In genomic region chr3:88102611-88103010, GRCm38 (mm10) we compare ENCODE assay signal across 12 mouse cellular contexts. TPM values are rescaled to one million over a fixed set of nuclear protein-coding genes. Genes with fewer than 3 reads are reported as not detected.
A peak's percentile ranks its signal among the peaks of the same experiment; 100 is the strongest.
DNase-seq lines count a peak whose midpoint lies in the region; ATAC-seq and TF ChIP-seq lines count a peak whose summit lies in the region.
"Had no signal": no experiment of that assay in that cellular context is flagged by ENCODE, and none has a peak within 500 bp of the region (broad histone marks: within the 10 kb centered on the region; RNA-seq: fewer than 3 reads in every experiment).

No protein-coding gene starts in this region.

- no peaks in the 10 kb centered on the region for H3K27me3 ChIP-seq in lung, embryonic 14.5 days (ENCODE audit: insufficient read depth, low read length)
- no peaks in the 10 kb centered on the region for H3K27me3 ChIP-seq in limb, embryonic 12.5 days
- no peaks in the 10 kb centered on the region for H3K27me3 ChIP-seq in stomach, postnatal 0 days (ENCODE audit: control insufficient read depth, insufficient read depth, low read length)
- H3K27me3 ChIP-seq: embryonic facial prominence, embryonic 12.5 days had no signal

- H3K4me1 ChIP-seq in lung, embryonic 14.5 days (ENCODE audit: insufficient read depth), result no peaks in the 10 kb centered on the region
- H3K4me1 ChIP-seq in limb, embryonic 12.5 days (replicated peaks), result no peaks in the 10 kb centered on the region
- H3K4me1 ChIP-seq in stomach, postnatal 0 days (replicated peaks; ENCODE audit: control insufficient read depth, insufficient read depth), result no peaks in the 10 kb centered on the region
- H3K4me1 ChIP-seq: embryonic facial prominence, embryonic 12.5 days had no signal

- TF ChIP-seq CTCF in lung, embryonic 14.5 days (IDR thresholded peaks at IDR 0.05; ENCODE audit: low read depth), result no peak
- no peak for TF ChIP-seq CTCF in stomach, postnatal 0 days (IDR thresholded peaks at IDR 0.05; ENCODE audit: low read depth)

- H3K4me2 ChIP-seq in lung, embryonic 14.5 days, result no peak overlapping the region
- H3K4me2 ChIP-seq in limb, embryonic 12.5 days, result no peak overlapping the region
- H3K4me2 ChIP-seq in stomach, postnatal 0 days (replicated peaks; ENCODE audit: low read depth), result no peak overlapping the region
- H3K4me2 ChIP-seq: embryonic facial prominence, embryonic 12.5 days had no signal

- TF ChIP-seq EP300 in stomach, postnatal 0 days (optimal IDR thresholded peaks at IDR 0.05), result no peak

- 73% methylated on average over 6 of the region's 6 CpGs for WGBS in lung, embryonic 14.5 days
- WGBS in limb, embryonic 12.5 days, result 80% methylated on average over 6 of the region's 6 CpGs
- 74% methylated on average over 6 of the region's 6 CpGs for WGBS in stomach, postnatal 0 days

- no peak overlapping the region for H3K9ac ChIP-seq in lung, embryonic 14.5 days
- H3K9ac ChIP-seq in limb, embryonic 12.5 days (replicated peaks), result no peak overlapping the region
- no peak overlapping the region for H3K9ac ChIP-seq in stomach, postnatal 0 days (ENCODE audit: low read length)
- H3K9ac ChIP-seq: embryonic facial prominence, embryonic 12.5 days had no signal

- ATAC-seq in lung, embryonic 14.5 days (ENCODE audit: insufficient read depth), result no peak
- ATAC-seq in limb, embryonic 12.5 days (ENCODE audit: insufficient number of reproducible peaks, insufficient read depth, low FRiP score, low TSS enrichment, low read depth), result no peak
- ATAC-seq in stomach, postnatal 0 days (ENCODE audit: low FRiP score, low TSS enrichment), result no peak
- no peak for ATAC-seq in activated CD4-positive, CD25-positive, alpha-beta regulatory T cell, adult 4 months

- H3K36me3 ChIP-seq in lung, embryonic 14.5 days (ENCODE audit: insufficient read depth), result peaks cover 91% of the 10 kb centered on the region
- peaks cover 93% of the 10 kb centered on the region for H3K36me3 ChIP-seq in limb, embryonic 12.5 days
- H3K36me3 ChIP-seq in stomach, postnatal 0 days (ENCODE audit: control insufficient read depth, insufficient read depth, low read length), result peaks cover 12% of the 10 kb centered on the region

- peak overlapping the region; percentile 32; the same call in 1 of the 2 replicates for H3K27ac ChIP-seq in lung, embryonic 14.5 days (ENCODE audit: low read depth)
- H3K27ac ChIP-seq in limb, embryonic 12.5 days, result 0 out of 2 replicates have a peak overlapping the region, but pooled peaks have one; percentile 41
- H3K27ac ChIP-seq in stomach, postnatal 0 days (replicated peaks), result 0 out of 2 replicates have a peak overlapping the region, but pooled peaks have one; percentile 13
- H3K27ac ChIP-seq: embryonic facial prominence, embryonic 12.5 days had no signal

- DNase-seq in lung, embryonic 14.5 days, result peak; percentile 9
- no peak for DNase-seq in lung, adult 18-20 months
- DNase-seq in heart, postnatal 4 days, result peak; percentile 18
- no peak for DNase-seq in stomach, postnatal 0 days (ENCODE audit: low spot score)
- DNase-seq in thymus, postnatal 36 days, result no peak

- H3K9me3 ChIP-seq in lung, embryonic 14.5 days (ENCODE audit: low read depth, low read length), result no peaks in the 10 kb centered on the region
- H3K9me3 ChIP-seq in limb, embryonic 12.5 days, result no peaks in the 10 kb centered on the region
- no peaks in the 10 kb centered on the region for H3K9me3 ChIP-seq in stomach, postnatal 0 days (ENCODE audit: control insufficient read depth, low read length)
- H3K9me3 ChIP-seq: embryonic facial prominence, embryonic 12.5 days had no signal

- no peak overlapping the region for H3K4me3 ChIP-seq in lung, embryonic 14.5 days (ENCODE audit: low read depth, low read length)
- no peak overlapping the region for H3K4me3 ChIP-seq in limb, embryonic 12.5 days (replicated peaks)
- H3K4me3 ChIP-seq in stomach, postnatal 0 days (ENCODE audit: low read depth, low read length), result no peak overlapping the region
- H3K4me3 ChIP-seq: embryonic facial prominence, embryonic 12.5 days had no signal

RNA-seq across cellular contexts. Expression of gene Iqgap3, which starts 20.8 kb away (rescaled TPM):
- 31.2 and 32.5 TPM in 2 replicates for polyA plus RNA-seq in lung, embryonic 14.5 days (2014; fragmentation: Nextera tagmentation; extraction: Ambion mirVana)
- 10 to 100 TPM; 49.2 to 56.5 TPM for total RNA-seq in heart, postnatal 4 days (2021)
- polyA plus RNA-seq in limb, embryonic 12.5 days (2016; fragmentation: Nextera tagmentation; extraction: Ambion mirVana), result 24.3 and 25.6 TPM in 2 replicates
- 3.8 and 4.5 TPM in 2 replicates for polyA plus RNA-seq in stomach, postnatal 0 days (2015; fragmentation: Nextera tagmentation; extraction: Ambion mirVana)
- 1 to 10 TPM; 1.3 to 1.4 TPM for polyA plus RNA-seq in activated CD4-positive, CD25-positive, alpha-beta regulatory T cell, adult 4 months (2017; shearing (Covaris generic))

RNA-seq across cellular contexts. Expression of gene Ttc24, which starts 24.5 kb away (rescaled TPM):
- polyA plus RNA-seq in lung, embryonic 14.5 days (2014; fragmentation: Nextera tagmentation; extraction: Ambion mirVana), result not detected in 2 replicates
- total RNA-seq in heart, postnatal 4 days (2021), result not detected
- polyA plus RNA-seq in limb, embryonic 12.5 days (2016; fragmentation: Nextera tagmentation; extraction: Ambion mirVana), result not detected in 2 replicates
- polyA plus RNA-seq in stomach, postnatal 0 days (2015; fragmentation: Nextera tagmentation; extraction: Ambion mirVana), result not detected in 2 replicates
- not detected for polyA plus RNA-seq in activated CD4-positive, CD25-positive, alpha-beta regulatory T cell, adult 4 months (2017; shearing (Covaris generic))
- total RNA-seq: adrenal gland, postnatal 4 days; gastrocnemius, adult 8-10 months; left cerebral cortex, postnatal 36 days; MEL had no signal

RNA-seq across cellular contexts. Expression of gene Mef2d, which starts 39.6 kb away (rescaled TPM):
- 24.7 and 25.4 TPM in 2 replicates for polyA plus RNA-seq in lung, embryonic 14.5 days (2014; fragmentation: Nextera tagmentation; extraction: Ambion mirVana)
- total RNA-seq in heart, postnatal 4 days (2021), result 100 to 1,000 TPM; 115 to 120 TPM
- polyA plus RNA-seq in limb, embryonic 12.5 days (2016; fragmentation: Nextera tagmentation; extraction: Ambion mirVana), result 12.1 and 14.3 TPM in 2 replicates
- 10.6 and 13.0 TPM in 2 replicates for polyA plus RNA-seq in stomach, postnatal 0 days (2015; fragmentation: Nextera tagmentation; extraction: Ambion mirVana)
- 10 to 100 TPM; 24.3 to 24.5 TPM for polyA plus RNA-seq in activated CD4-positive, CD25-positive, alpha-beta regulatory T cell, adult 4 months (2017; shearing (Covaris generic))

RNA-seq across cellular contexts. Expression of gene Naxe, which starts 44.3 kb away (rescaled TPM):
- 183 and 192 TPM in 2 replicates for polyA plus RNA-seq in lung, embryonic 14.5 days (2014; fragmentation: Nextera tagmentation; extraction: Ambion mirVana)
- 10 to 100 TPM; 77.4 to 80.8 TPM for total RNA-seq in heart, postnatal 4 days (2021)
- polyA plus RNA-seq in limb, embryonic 12.5 days (2016; fragmentation: Nextera tagmentation; extraction: Ambion mirVana), result 179 and 185 TPM in 2 replicates
- 134 and 142 TPM in 2 replicates for polyA plus RNA-seq in stomach, postnatal 0 days (2015; fragmentation: Nextera tagmentation; extraction: Ambion mirVana)
- polyA plus RNA-seq in activated CD4-positive, CD25-positive, alpha-beta regulatory T cell, adult 4 months (2017; shearing (Covaris generic)), result 10 to 100 TPM; 70.9 to 90.8 TPM

RNA-seq across cellular contexts. Expression of gene Gpatch4, which starts 59.7 kb away (rescaled TPM):
- polyA plus RNA-seq in lung, embryonic 14.5 days (2014; fragmentation: Nextera tagmentation; extraction: Ambion mirVana), result 35.8 and 40.6 TPM in 2 replicates
- 1 to 10 TPM; 7.2 to 7.5 TPM for total RNA-seq in heart, postnatal 4 days (2021)
- 30.8 and 31.1 TPM in 2 replicates for polyA plus RNA-seq in limb, embryonic 12.5 days (2016; fragmentation: Nextera tagmentation; extraction: Ambion mirVana)
- 17.4 and 19.2 TPM in 2 replicates for polyA plus RNA-seq in stomach, postnatal 0 days (2015; fragmentation: Nextera tagmentation; extraction: Ambion mirVana)
- polyA plus RNA-seq in activated CD4-positive, CD25-positive, alpha-beta regulatory T cell, adult 4 months (2017; shearing (Covaris generic)), result 10 to 100 TPM; 25.3 to 33.4 TPM

Comparison
In these comparisons a context has a peak if more than half of its experiments do, and no peak if none do; other contexts are left out.
1. DNase-seq: peak in lung, embryonic 14.5 days (single experiment) and heart, postnatal 4 days (single experiment); none in lung, adult 18-20 months (0 of 2), stomach, postnatal 0 days (single experiment) and thymus, postnatal 36 days (0 of 2).
2. Peak in every context shown above with its lines, with median percentiles within 50 percentile points of each other: H3K27ac ChIP-seq.